Mouse (Mus musculus) CD4-positive, CD25-positive, alpha-beta regulatory T cell, adult 2 months (primary cell): Measurements from ENCODE around the gene Krt28.

Experiments
- DNase-seq: peaks from one replicate; pipeline ENCODE4 v3.0.0-alpha.2; 2012; ENCODE audit warnings: low read depth, low spot score

Krt28 gene

DNA sequence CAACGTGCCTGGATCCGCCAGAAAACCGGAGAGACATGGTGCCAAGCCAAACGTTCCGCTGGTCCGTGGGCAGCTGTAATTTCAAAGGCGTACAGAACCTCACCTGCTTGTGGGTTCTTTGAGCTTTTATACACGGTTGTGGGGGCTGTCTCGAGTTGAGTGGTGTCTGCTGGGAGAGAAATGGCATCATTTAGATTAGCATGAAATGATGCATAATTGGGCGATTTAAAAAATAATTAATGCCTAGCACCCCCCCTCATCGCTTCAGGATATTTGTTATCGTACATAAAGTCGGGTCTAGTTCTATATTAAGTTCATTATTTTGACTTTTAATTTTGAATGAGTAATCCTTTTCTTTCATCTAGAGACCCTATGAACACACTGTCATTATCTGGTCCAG, at the start of gene Krt28:
Gene Krt28, minus strand, starts transcription at position 101 of the 400 bp plus-strand sequence.
- no peak for DNase-seq

DNA sequence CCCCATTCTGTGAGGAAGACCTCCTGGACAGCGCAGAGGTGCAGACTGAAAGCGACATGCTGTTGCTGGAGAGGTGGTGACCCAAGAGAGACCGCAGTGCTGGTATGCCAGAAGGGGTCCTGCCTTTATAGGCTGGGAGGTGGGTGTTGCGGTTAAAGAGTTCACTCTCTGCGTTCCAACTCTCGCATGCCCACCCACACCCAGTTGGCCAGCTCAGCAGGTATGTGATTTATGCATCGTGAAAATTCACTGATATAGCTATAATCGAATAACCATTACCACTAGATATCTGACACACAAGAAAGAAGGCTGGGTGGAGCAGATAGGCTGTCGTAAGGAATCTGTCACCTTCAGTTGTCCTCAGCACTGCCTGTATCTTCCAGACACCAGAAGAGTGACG, 47.5 kb upstream of the Krt28 start, which contains the start of gene Krt12:
Gene Krt12, minus strand, starts transcription at position 101 of the 400 bp plus-strand sequence.
- DNase-seq: no peak

DNA sequence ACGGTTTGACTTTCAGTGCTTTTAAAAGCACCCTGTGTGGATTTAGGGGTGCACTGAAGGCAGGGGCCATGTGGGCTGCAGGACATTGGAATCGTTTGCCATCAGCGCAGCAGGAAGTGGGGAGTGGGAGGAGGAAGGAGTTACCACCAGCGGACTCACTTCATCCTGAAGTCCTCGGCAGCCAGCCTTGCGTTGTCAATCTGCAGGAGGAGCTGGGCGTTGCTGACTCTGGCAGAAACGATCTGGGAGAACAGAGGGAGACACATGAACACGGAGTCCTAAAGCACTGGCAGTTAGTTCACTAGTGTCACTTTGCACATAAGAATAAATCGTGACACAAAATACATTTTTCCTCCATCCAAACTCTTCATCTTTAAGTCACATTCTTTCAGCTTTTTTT, 45.9 kb upstream of the Krt28 start:
- no peak for DNase-seq

DNA sequence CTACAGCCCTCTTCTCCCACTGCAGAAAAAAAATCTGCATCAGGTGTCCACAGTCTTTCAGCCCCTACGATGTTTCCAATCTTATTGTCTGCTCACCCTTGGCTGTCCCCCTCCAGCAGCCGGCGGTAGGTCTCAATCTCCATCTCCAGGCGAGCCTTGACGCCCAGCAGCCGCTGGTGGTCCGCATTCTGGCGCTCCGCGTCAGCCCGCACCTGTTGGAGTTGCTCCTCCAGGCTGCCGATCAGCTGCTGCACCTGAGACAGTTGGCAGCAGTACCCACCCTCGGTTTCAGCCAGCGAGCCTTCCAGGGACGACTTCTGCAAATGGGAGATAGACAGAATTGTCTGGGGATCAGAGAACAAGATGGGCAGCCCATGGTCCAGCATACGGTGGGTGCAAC, 43.1 kb upstream of the Krt28 start:
- DNase-seq: no peak

DNA sequence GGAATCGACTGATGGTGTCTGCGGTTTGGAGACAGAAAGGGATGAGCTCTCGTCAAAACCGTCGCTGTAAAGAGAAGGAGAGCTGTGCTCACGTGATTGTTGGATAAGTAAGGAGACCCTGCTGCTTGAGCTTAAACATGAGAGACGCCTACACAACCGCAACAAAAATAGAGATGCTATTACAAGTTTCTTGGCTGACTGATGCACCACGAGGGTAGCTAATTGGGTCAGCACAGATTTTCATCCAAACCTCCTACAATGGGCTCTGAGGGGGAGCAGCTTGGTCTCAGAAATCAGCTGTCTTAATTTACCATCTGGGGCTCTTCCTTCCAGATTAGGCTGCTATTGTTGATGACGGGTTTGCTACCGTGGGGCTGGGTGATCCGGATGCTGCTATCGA, 42.2 kb upstream of the Krt28 start:
- no peak for DNase-seq

DNA sequence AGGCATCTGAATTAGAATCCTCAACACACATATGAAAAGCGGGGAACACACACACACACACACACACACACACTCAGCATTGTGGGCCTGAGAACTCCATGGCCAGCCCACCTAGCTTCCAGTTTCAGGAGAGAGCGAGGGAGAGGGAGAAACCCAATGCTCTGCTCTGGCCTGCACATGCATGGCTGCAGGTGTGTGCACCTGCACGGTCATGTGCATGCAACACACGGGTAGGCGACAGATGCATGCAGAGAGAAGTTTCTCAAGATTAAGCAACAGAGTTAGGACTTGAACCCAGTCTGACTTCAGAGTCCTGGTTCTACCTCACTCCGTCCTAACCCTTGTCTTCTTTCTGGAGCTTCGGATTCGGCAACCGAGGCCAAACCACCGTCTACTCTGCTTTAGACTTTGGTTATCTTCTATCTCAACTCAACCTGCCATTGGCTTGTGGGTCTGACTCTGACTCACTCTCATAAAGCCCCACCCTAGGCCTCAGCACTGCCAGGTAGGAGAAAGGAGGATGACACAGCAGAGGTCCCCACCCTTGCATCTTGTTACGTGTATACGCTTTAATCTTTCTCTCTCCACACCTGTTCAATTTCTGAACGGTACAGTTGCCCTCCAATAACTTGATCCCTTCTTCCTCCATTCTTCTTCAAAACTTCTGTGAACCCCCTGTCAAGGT, 39.9 kb upstream of the Krt28 start:
- DNase-seq: no peak

DNA sequence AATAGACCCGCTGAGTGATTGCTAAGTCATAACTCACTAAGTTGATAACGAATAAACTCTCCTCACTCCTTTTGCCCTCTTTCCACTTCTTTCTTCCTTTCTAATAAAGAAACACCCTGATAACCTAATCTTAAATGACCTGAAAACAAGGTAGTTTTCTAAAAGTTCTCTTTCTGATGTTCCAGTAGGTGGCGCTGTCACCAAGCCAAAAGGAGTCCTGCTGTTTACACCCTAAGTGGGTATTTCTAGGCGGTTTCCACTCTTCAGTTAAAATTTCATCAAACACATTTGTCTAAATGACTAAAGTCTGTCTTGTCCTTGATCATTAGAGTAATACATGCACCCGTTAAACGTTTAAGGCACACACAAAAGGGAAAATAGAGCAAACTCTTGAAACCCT, 38.5 kb upstream of the Krt28 start:
- peak; percentile 51 for DNase-seq

DNA sequence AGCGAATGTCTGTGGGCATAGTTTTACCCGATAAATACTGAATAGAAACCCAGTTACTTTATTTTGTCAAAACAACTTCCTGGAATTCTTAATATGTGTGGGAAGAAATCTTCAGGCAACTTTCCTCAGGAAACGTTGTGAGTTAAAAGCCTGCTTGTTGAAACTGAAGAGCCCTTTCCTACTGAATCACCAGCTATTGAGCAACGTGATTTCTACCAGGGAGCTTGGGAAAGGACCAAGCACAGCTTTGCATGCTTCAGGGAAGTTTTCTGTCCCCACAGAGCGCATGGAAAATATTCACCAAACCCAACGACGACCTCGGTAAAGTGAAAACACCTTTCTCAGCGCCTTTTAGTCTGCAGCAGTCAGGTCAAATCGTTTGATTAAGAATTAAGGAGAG, 31.5 kb upstream of the Krt28 start:
- no peak for DNase-seq

DNA sequence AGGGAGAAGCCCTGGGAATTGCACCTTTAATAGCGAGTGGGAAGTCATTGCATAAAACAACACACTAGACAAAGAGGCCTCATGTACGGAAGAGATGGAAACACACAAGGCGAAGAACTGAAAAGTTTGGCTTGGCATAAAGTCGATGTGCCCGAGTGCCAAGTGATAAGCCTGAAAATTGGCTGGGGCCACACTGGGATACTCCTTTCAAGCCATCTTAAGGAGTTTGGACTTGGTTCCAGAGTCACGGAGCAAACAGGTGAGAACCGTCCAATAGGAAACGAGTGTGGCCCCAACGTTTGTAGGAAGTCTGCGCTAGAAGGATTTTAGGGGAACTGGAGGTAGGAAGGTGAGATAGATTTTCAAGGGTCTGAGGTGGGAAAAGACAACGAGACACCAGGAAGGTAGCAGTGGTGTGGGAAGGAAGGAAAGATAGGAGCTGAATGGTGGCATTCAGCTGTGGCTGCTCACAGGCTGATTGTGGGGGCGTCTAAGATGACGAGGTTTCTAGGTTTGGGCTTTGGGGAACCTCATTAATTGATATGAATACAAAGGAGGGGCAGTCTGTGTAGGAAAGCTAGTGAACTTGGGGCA, 25.4 kb upstream of the Krt28 start:
- DNase-seq: no peak

DNA sequence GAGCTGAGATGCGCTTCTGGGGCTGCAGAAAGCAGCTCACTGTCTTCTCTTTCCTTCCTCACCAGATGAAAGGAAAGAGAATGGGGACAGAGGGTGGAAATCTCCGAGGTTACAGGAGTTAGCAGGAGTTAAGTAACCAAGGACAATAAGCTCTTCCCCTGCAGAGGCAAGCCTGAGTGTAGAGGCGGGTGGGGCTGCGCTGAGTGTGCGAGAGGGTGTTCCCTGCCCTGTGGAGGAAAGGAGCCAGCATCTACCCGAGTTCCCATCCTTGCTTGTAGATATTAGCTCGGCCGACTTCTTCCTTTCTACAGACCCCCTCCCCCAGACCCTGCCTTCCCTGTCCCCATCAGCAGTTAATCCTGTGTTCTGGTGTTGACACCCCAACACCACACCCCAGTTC, 24.1 kb upstream of the Krt28 start:
- DNase-seq: no peak

DNA sequence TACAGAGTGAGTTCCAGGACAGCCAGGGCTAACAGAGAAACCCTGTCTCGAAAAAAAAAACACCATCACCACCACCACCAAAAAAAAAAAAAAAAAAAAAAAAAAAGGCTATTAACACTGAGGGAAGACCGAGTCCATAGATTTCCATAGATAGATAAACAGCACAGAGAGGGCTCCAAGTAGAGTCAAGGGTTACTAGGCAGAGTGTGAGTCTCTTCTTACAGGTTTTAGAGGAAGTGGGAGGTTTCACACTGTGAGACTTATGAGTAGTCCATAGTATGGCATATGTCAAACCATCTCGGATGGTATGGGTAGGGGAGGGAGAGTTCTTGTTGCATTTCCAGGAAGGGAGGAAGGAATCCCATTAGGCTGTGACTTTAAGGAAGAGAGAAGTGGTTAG, 23.4 kb upstream of the Krt28 start:
- no peak for DNase-seq

DNA sequence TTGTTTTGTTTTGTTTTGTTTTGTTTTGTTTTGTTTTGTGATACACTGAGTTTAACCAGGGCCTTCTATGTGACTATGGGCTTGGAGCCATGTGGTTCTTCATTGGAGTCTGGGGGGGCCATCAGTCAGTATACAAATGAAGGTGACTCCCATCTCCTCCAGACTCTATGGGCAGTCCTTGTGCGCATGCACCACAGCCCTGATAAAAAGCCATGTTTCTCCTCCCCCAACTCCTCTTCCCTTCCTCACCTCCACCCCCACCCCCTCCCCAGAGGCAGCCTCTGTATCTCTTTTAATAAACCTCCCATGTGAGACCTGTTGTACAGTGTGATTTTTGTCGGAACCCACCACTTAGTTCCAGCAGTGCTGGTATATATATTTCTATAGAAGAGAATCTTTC, 22.0 kb upstream of the Krt28 start:
- no peak for DNase-seq

DNA sequence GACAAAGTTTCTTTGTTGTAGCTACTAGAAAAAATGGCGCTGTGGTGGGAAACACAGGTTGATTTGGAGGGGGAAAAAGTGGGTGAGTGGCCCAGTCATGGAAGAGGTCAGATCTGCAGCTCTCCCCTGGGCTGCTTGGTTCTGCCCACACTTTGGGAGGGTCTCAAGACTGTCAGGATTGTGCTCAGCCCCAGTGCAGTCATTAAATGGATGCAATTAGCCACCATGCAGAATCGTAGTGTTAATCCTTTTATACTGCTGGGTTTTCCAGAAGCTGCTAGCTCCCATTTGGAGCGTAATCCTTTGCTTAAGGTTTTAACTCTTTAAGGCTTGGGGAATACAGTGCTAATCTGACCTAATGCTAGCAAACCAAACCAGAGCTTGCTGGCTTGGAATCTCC, 21.3 kb upstream of the Krt28 start:
- no peak for DNase-seq

DNA sequence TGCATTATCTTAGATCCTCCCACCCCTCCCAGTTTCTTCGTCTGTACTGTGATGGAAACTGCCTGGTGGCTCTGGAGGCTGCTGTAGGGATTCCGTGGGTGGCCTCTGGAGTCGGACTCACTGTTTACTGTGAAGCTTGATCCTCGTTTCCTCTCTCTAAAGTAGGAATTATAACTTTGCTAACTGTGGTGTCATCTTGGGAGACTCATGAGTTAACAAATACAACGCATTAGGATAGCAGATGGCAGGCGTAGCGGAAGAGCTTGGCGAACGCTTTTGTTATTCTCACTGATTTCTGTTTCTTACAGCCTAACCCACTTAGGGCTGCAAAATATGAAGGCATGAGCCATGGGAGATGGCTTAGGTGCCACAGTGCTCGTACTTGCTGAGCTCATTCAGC, 17.8 kb upstream of the Krt28 start:
- no peak for DNase-seq

DNA sequence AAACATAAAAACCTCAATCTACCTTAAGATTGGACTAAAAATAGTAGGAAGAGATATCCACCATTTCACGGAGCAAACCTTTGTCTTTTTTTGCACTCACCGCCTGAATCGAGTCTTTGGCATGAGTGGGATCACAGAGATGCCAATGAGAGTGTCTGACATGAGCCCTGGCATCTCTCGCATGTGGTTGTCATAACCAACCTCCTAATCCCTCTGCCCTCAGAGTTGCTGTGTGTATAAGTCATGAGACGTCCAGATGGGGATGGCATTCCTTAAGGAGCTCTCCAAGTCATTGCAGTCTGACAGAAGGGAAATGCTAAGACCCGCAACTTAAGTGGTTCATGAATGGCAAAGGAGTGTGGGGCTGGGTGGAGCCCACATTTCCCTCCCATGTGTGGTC, 16.7 kb upstream of the Krt28 start:
- DNase-seq: no peak

DNA sequence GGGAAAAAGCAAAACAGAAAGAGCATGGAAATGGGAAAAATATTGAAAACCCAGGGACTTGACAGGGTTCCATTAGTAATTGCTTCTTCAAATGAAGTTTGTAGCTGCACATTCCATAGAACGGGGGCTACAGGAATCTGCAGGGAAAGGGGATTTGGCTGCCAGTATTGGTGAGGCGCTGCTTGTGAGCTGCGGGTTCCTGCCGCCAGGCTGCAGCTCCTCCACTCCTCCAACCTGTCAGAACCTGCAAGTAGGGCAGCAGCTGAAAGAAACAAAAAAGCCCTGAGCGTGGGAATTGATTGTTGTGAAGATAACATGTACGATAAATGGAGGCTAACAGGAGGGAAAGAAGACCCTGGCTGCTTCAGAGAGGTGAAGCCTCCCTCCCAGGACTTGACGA, 16.2 kb upstream of the Krt28 start:
- no peak for DNase-seq

DNA sequence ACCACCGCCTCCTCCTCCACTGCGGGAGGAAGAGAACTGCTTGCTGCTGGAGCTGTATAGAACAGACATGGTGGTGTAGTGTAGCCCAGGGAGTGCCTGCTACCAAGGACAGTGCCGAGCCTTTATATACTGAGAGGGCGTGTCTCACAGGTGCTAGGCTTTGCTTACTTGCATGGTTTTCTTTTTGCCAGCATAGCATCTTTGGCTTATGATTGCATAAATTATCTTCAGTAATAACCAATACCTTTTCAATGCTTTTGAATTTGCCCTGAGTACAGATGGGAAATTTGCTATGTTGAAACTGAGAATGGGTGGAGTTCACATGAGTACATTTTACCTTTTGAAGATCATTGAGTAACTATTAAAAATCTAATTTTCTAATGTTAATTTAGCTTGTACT, 14.6 kb upstream of the Krt28 start, which contains the start of gene Krt10:
Gene Krt10, minus strand, starts transcription at position 101 of the 400 bp plus-strand sequence.
- no peak for DNase-seq

DNA sequence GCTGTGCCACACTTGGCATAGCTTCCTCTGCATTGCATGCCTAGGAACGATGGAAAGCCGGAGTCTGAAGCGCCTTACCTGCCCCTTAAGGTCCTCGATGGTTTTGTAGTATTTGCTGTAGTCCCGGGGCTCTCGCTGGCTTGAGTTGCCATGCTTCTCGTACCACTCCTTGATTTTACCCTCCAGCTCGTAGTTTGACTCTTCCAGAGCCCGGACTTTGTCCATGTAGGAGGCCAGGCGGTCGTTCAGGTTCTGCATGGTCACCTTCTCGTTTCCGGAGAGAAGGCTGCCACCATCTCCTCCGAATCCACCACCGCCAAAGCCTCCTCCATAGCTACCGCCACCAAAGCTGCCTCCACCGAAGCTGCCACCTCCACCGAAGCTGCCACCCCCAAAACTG, 14.0 kb upstream of the Krt28 start:
- DNase-seq: no peak

DNA sequence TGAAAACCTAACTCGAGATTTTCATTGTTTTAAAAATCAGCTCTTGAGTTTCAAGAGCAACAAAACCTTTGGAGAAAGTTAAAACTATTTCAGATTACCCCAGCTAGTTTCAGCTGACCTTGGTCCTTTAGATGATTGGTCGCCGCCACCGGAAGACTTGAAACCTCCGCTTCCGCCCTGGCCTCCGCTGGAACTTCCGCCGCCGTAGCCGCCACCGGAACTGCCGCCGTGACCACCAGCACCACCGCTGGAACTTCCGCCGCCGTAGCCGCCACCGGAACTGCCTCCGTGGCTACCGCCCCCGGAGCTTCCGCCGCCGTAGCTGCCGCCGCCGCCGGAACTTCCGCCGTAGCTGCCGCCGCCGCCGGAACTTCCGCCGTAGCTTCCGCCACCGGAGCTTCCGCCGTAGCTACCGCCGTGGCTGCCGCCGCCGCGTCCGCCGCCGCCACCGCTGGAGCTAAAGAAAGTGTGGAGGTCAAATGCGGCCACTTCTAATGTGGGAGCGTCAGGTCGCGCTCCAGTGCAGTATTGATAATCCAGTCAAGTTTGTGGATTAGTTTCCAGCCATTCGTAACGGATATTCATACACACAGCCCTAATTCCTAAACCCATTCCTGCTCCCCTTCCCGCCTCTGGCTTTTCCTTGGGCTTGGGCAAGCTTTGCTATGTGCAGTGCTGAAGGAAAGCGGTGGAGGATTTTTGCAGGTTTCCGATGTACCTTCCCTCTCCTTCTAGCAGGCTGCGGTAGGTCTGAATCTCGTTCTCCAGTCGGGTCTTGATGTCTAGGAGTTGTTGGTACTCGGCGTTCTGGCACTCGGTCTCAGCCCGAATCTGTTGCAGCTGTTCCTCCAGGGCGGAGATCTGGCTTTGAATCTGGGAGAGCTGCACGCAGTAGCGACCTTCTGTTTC, 11.4 kb upstream of the Krt28 start:
- DNase-seq: peak; percentile 82

DNA sequence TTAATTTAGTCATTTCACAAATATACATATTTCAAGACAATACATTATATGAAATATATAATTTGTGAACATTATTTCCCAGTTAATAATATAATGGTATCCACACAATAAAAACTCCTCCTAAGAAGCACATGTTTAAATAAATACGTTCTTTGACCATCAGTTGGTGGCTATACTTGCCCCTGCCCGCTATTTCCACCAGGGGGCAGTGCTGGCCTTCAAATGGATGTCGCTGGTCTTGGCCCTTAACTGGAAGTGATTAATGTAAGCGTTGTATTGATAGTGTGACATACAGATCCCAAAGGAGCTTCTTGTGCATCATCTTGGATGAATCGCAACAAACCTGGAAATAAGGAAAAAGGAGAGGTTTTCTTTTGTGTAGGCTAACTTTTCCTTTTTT, 4.9 kb upstream of the Krt28 start:
- peak; percentile 86 for DNase-seq

DNA sequence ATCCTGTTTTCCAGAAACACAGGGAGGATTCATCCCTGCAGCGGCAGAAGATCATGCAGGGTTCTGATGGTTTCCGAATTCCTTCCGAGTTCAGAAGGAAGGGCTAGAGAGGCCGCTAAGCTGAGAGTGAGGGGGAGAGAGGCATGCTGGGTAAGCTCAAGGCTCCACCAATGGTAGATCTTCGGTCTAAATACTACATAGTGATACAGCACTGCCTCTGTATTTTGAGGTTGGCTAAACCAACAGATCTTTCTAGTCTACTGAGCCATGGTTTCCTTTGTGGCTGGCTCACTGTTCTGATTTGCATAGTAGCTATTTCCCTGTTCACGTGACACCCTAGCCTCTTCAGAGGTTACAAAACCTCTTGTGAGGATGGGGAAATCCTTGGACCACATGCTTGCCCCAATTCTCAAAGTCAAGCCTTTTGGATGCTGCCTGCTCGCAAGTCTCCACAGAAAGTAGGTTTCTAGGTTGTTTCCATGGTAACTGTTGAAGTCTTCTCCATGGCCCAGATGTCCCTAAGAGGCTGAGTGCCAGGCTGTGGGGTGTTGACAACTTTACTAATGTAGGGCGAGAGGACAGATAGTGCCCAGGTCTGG, 4.8 kb downstream of the Krt28 start:
- DNase-seq: peak; percentile 17

DNA sequence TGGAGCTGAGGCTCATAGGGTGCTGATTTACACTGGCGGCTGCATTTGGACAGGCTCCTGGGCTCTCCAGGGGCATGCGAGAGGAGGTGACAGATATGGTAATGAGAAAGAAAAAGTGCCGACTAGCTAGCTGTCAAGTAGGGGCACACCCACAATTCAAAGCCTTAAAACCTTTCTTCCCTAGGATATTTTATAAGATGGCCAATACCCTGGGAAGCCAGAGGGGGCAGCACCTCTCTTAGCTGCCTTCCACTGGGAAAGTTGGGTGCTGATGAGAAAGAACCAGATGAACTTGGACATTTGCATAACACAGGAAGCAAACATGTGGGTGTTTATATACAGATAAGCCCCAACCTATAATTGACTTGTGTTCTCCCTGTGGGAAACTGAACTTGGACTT, 5.5 kb downstream of the Krt28 start:
- DNase-seq: no peak
